Mouse (Mus musculus) cerebellum, adult 8-10 months (tissue): ENCODE measurements around the gene Cmtm7.
"Not testable (repeated sequence)": the region's sequence is repeated elsewhere in the genome, so short reads cannot be mapped to it uniquely, and the experiment has no call there.

Source experiments
- DNase-seq: peaks from one replicate; pipeline ENCODE4 v3.0.0; 2022

Cmtm7 gene

GRCm38 (mm10) chr9:114759886-114760285 lies 21.8 kb downstream of the Cmtm7 start:
- DNase-seq, result no peak

GRCm38 (mm10) chr9:114758801-114759200 lies 22.9 kb downstream of the Cmtm7 start:
- no peak for DNase-seq

- no peak for DNase-seq
These were observed 23.4 kb downstream of the Cmtm7 start for GRCm38 (mm10) chr9:114758272-114758671.

GRCm38 (mm10) chr9:114752863-114753484 lies 28.7 kb downstream of the Cmtm7 start:
- peak; percentile 91 for DNase-seq

- no peak for DNase-seq
These were observed 29.3 kb downstream of the Cmtm7 start for GRCm38 (mm10) chr9:114752311-114752710.

GRCm38 (mm10) chr9:114751582-114751981 lies 30.1 kb downstream of the Cmtm7 start:
- DNase-seq, result no peak

GRCm38 (mm10) chr9:114747466-114747865 lies 34.2 kb downstream of the Cmtm7 start:
- DNase-seq, result no peak

GRCm38 (mm10) chr9:114747012-114747411 lies 34.6 kb downstream of the Cmtm7 start:
- no peak for DNase-seq

GRCm38 (mm10) chr9:114745654-114746053 lies 36.0 kb downstream of the Cmtm7 start:
- DNase-seq, result no peak

GRCm38 (mm10) chr9:114745163-114745562 lies 36.5 kb downstream of the Cmtm7 start:
- DNase-seq, result no peak

GRCm38 (mm10) chr9:114742731-114743130 lies 38.9 kb downstream of the Cmtm7 start:
- DNase-seq, result no peak

- no peak for DNase-seq
These were observed 41.3 kb downstream of the Cmtm7 start for GRCm38 (mm10) chr9:114740336-114740735.

- DNase-seq, result no peak
These were observed 45.2 kb downstream of the Cmtm7 start for GRCm38 (mm10) chr9:114736442-114736841.

GRCm38 (mm10) chr9:114733238-114733637 lies 48.4 kb downstream of the Cmtm7 start:
- DNase-seq, result no peak

GRCm38 (mm10) chr9:114731871-114732682 lies 49.6 kb downstream of the Cmtm7 start:
- no peak for DNase-seq

GRCm38 (mm10) chr9:114731011-114731755 lies 50.5 kb downstream of the Cmtm7 start, which contains the start of gene Cmtm6:
TSS of gene Cmtm6 (plus strand) at chr9:114731116.
- DNase-seq, result peak; percentile 93

- DNase-seq, result no peak
These were observed 51.5 kb downstream of the Cmtm7 start for GRCm38 (mm10) chr9:114729911-114730805.

- not testable (repeated sequence) for DNase-seq
These were observed 53.2 kb downstream of the Cmtm7 start for GRCm38 (mm10) chr9:114728432-114728831.

GRCm38 (mm10) chr9:114727315-114727714 lies 54.3 kb downstream of the Cmtm7 start:
- DNase-seq, result peak; percentile 47

- no peak for DNase-seq
These were observed 64.9 kb downstream of the Cmtm7 start for GRCm38 (mm10) chr9:114716677-114717331.

GRCm38 (mm10) chr9:114713481-114713880 lies 68.2 kb downstream of the Cmtm7 start:
- no peak for DNase-seq

- no peak for DNase-seq
These were observed 71.3 kb downstream of the Cmtm7 start for GRCm38 (mm10) chr9:114710345-114710744.
